Mouse (Mus musculus): ENCODE measurements around the gene Map7d1. TPM values are rescaled to one million over a fixed set of nuclear protein-coding genes. Genes with fewer than 3 reads are reported as not detected.
"Not testable (repeated sequence)": the region's sequence is repeated elsewhere in the genome, so short reads cannot be mapped to it uniquely, and the experiment has no call there.

Gene Map7d1
- polyA plus RNA-seq, 1 experiment, result 45.5 TPM

DNA sequence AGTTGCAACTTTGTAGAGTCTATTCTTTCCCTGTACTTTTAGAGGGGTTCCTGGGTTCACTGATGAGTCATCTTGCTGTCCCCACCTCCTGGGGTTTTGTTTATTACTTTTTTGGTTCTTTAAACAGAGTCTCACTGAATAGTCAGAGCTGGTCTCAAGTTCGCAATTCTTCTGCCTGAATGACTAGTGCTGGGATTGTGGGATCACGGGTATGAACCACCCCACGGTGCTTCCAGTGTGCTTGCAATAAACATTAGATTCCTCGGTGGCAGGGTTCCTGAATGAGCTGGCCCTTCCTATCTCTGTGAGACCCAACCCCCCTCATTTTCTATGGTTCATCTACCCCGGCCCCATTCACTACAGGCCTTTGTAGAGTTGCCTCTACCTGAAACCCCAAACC lies 28.0 kb downstream of the Map7d1 start:
- TF ChIP-seq CTCF (IDR thresholded peaks at IDR 0.05; ENCODE audit: control insufficient read depth, insufficient read depth, low read length), result no peak
- TF ChIP-seq POLR2A (IDR thresholded peaks at IDR 0.05; ENCODE audit: borderline replicate concordance, control insufficient read depth, low read depth, low read length), result no peak
- H3K4me1 ChIP-seq (ENCODE audit: control insufficient read depth, insufficient read depth, low read length), result no peaks in the 10 kb centered on the region
- H3K4me3 ChIP-seq (replicated peaks; ENCODE audit: control insufficient read depth, low read depth, low read length), result no peak overlapping the region
- H3K27ac ChIP-seq (ENCODE audit: control insufficient read depth, insufficient read depth, low read depth, low read length, poor library complexity), result no peak overlapping the region
- 58% methylated on average over 5 of the region's 5 CpGs for WGBS

DNA sequence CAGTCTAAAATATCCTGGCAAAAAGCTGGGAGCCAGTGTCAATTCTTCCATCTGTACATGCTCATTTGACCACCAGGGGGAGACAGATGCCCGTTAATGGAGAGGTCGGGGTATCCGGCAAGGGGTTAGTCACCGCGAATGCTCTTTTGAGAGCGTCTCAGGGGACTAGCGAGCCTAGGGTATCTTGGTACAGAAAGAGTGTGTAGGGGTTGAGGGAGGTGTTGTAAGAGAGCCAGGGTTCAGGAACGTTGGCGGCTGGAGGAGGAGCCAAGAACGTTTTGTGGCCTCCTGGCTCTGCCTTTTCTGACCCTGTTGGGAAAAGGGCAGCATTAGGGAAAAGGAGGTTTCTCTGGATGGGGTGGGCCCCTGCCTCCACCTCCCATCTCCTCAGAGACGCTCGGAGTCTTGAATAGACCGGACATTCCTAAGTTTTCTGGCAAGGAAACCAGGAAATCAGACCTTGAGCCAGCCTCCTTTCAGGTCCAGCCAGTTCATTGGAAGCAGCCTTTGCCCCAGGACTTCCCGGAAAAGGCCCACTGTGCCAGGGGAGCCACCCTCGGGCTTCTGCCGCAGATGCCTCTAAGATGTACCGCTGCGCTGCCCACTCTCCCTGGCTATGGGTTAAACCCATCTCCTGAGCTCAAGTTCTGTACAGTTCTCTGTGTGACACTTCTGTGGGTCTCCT lies 28.9 kb downstream of the Map7d1 start:
- 9% methylated on average over 18 of the region's 18 CpGs for WGBS
- H3K4me3 ChIP-seq (replicated peaks; ENCODE audit: control insufficient read depth, low read depth, low read length), result no peak overlapping the region
- no peak overlapping the region for H3K27ac ChIP-seq (ENCODE audit: control insufficient read depth, insufficient read depth, low read depth, low read length, poor library complexity)
- no peaks in the 10 kb centered on the region for H3K4me1 ChIP-seq (ENCODE audit: control insufficient read depth, insufficient read depth, low read length)
- TF ChIP-seq POLR2A (IDR thresholded peaks at IDR 0.05; ENCODE audit: borderline replicate concordance, control insufficient read depth, low read depth, low read length) (no peak), CTCF (IDR thresholded peaks at IDR 0.05; ENCODE audit: control insufficient read depth, insufficient read depth, low read length) (peak; percentile 83)

DNA sequence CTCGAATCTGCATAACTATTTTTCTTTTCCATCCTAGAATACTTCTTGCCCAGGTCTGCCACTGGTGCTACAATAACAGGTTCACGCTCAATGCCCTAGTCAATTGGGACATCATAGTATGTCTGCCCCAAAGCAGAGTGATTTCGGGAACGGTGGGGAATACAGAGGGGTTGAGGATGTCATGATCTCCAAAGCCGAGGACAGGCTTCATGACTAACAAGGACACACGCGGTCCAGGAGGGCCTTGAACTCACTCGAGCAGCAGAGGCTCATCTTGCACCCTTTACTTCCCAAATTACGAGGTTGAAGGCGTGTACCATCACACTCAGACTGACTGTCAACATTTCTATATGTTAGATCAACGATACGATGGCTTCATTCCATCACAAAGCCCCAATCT lies 29.5 kb downstream of the Map7d1 start:
- 48% methylated on average over 12 of the region's 12 CpGs for WGBS
- Histone ChIP-seq H3K27ac (ENCODE audit: control insufficient read depth, insufficient read depth, low read depth, low read length, poor library complexity) (no peak overlapping the region), H3K4me3 (replicated peaks; ENCODE audit: control insufficient read depth, low read depth, low read length) (no peak overlapping the region), H3K4me1 (ENCODE audit: control insufficient read depth, insufficient read depth, low read length) (no peaks in the 10 kb centered on the region)
- no peak for TF ChIP-seq POLR2A (IDR thresholded peaks at IDR 0.05; ENCODE audit: borderline replicate concordance, control insufficient read depth, low read depth, low read length)
- no peak for TF ChIP-seq CTCF (IDR thresholded peaks at IDR 0.05; ENCODE audit: control insufficient read depth, insufficient read depth, low read length)

DNA sequence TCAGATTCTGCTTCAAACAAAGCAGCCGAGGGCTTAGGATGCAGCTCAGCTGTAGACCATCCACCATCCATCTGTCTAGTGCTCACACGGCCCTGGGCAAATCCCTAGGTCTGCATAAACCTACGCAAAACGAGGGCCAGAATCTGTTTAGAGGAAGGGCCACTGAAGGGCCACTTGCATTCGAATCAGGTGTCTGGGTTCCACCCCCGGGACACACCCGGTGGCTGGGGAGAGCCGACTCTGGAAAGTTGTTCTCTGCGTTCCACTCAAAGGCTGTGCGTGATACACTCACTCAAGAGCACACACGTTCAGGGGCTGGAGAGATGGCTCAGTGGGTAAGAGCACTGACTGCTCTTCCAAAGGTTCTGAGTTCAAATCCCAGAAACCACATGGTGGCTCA lies 33.5 kb downstream of the Map7d1 start:
- 80% methylated on average over 11 of the region's 11 CpGs for WGBS

DNA sequence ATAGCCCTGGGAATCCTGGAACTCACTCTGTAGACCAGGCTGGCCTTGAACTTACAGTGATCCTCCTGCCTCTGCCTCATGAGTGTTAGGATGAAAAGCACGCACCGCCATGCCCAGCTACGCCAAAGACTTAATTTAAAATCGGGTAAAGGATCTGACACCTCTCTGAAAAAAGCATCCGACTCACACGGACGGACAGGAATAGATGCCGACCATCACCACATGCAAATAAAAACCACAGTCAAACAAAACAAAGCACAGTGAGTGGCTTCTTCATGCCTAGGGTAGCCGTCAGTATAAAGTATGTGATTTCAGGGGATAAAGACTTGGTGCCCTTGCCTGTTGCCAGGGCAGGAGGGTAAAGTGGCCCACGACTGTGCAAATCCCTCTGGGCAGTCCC lies 36.1 kb downstream of the Map7d1 start:
- Histone ChIP-seq H3K4me1 (ENCODE audit: control insufficient read depth, insufficient read depth, low read length) (no peaks in the 10 kb centered on the region), H3K4me3 (replicated peaks; ENCODE audit: control insufficient read depth, low read depth, low read length) (no peak overlapping the region), H3K27ac (ENCODE audit: control insufficient read depth, insufficient read depth, low read depth, low read length, poor library complexity) (no peak overlapping the region)
- WGBS, result 84% methylated on average over 10 of the region's 10 CpGs
- no peak for TF ChIP-seq CTCF (IDR thresholded peaks at IDR 0.05; ENCODE audit: control insufficient read depth, insufficient read depth, low read length)
- no peak for TF ChIP-seq POLR2A (IDR thresholded peaks at IDR 0.05; ENCODE audit: borderline replicate concordance, control insufficient read depth, low read depth, low read length)

More for the DNA sequence above, 33.5 kb downstream of the Map7d1 start:
- Histone ChIP-seq H3K4me3 (replicated peaks; ENCODE audit: control insufficient read depth, low read depth, low read length) (no peak overlapping the region), H3K4me1 (ENCODE audit: control insufficient read depth, insufficient read depth, low read length) (no peaks in the 10 kb centered on the region), H3K27ac (ENCODE audit: control insufficient read depth, insufficient read depth, low read depth, low read length, poor library complexity) (no peak overlapping the region)
- TF ChIP-seq CTCF (IDR thresholded peaks at IDR 0.05; ENCODE audit: control insufficient read depth, insufficient read depth, low read length) (no peak), POLR2A (IDR thresholded peaks at IDR 0.05; ENCODE audit: borderline replicate concordance, control insufficient read depth, low read depth, low read length) (no peak)

DNA sequence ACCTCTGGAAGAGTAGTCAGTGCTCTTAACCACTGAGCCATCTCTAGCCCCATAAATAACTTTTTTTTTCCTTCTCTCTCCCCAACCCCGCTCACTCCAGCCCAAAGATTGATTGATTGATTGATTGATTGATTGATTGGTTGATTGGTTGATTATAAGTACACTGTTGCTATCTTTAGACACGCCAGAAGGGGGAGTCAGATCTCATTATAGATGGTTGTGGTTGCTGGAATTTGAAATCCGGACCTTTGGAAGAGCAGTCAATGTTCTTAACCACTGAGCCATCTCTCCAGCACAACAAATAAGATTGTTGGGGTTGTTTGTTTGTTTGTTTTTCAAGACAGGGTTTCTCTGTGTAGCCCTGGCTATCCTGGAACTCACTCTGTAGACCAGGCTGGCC lies 36.6 kb downstream of the Map7d1 start:
- not testable (repeated sequence) for H3K27ac ChIP-seq (ENCODE audit: control insufficient read depth, insufficient read depth, low read depth, low read length, poor library complexity); H3K4me3 ChIP-seq (replicated peaks; ENCODE audit: control insufficient read depth, low read depth, low read length); H3K4me1 ChIP-seq (ENCODE audit: control insufficient read depth, insufficient read depth, low read length)
- 66% methylated on average over 3 of the region's 3 CpGs for WGBS

DNA sequence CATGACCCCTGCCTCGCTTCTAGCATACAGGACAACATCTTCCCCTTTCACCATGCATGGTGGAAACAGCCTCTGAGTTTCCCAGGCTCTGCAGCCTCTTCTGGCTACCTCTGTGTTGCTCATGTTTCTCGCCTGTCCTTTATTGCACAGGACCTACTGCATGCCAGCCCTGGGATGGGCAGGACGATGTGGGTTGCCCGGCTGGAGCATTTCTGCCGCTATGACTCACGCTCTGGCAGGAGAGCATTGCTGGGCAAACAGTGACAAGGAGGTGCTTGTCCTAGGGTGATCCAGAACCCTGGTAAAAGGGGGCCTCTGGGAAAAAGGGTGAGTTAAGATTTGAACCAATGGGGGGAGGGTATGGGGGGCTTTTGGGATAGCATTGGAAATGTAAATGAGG lies 38.4 kb downstream of the Map7d1 start:
- no peak for TF ChIP-seq CTCF (IDR thresholded peaks at IDR 0.05; ENCODE audit: control insufficient read depth, insufficient read depth, low read length)
- no peak for TF ChIP-seq POLR2A (IDR thresholded peaks at IDR 0.05; ENCODE audit: borderline replicate concordance, control insufficient read depth, low read depth, low read length)
- H3K27ac ChIP-seq (ENCODE audit: control insufficient read depth, insufficient read depth, low read depth, low read length, poor library complexity), result no peak overlapping the region
- H3K4me3 ChIP-seq (replicated peaks; ENCODE audit: control insufficient read depth, low read depth, low read length), result no peak overlapping the region
- 79% methylated on average over 6 of the region's 6 CpGs for WGBS
- H3K4me1 ChIP-seq (ENCODE audit: control insufficient read depth, insufficient read depth, low read length), result no peaks in the 10 kb centered on the region

DNA sequence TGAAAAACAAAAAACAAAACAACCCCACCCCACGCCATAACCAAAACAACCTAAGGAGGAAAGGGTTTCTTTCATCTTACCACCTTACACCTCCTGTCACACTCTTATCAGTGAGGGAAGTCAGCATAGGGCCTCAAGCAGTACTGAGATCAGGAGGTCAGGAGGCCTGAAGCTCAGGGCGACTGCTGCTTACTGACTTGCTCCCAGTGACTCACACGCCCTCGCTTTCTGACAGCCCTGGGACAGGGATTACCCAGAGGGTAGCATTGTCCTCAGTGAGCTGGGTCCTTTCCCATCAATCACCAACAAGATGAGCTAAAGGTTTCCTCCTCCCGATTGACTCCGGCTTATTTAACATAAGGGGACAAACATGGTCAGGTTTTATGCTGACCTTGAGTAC lies 49.1 kb downstream of the Map7d1 start:
- H3K27ac ChIP-seq (ENCODE audit: control insufficient read depth, insufficient read depth, low read depth, low read length, poor library complexity), result no peak overlapping the region
- TF ChIP-seq CTCF (IDR thresholded peaks at IDR 0.05; ENCODE audit: control insufficient read depth, insufficient read depth, low read length), result no peak
- no peak for TF ChIP-seq POLR2A (IDR thresholded peaks at IDR 0.05; ENCODE audit: borderline replicate concordance, control insufficient read depth, low read depth, low read length)
- H3K4me3 ChIP-seq (replicated peaks; ENCODE audit: control insufficient read depth, low read depth, low read length), result no peak overlapping the region
- WGBS, result 73% methylated on average over 6 of the region's 6 CpGs
- peaks cover 5% of the 10 kb centered on the region for H3K4me1 ChIP-seq (ENCODE audit: control insufficient read depth, insufficient read depth, low read length)

DNA sequence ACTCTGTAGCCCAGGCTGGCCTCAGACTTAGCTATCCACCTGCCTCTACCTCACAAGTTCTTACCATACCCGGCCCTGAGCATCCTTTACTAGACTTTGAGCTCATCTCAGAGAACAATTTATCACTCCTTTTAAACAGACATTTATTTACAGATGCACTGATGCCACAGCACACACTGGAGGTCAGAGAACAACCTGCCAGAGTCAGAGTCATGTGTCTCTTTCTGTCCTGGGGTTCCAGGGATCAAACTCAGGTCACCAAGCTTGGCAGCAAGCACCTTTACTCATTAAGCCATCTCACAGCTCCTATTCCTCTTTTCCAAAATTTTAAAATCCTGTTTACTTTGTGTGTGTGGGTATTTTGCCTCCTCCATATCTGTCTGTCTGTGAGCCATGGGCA lies 50.8 kb downstream of the Map7d1 start:
- TF ChIP-seq POLR2A (IDR thresholded peaks at IDR 0.05; ENCODE audit: borderline replicate concordance, control insufficient read depth, low read depth, low read length) (no peak), CTCF (IDR thresholded peaks at IDR 0.05; ENCODE audit: control insufficient read depth, insufficient read depth, low read length) (no peak)
- Histone ChIP-seq H3K4me1 (ENCODE audit: control insufficient read depth, insufficient read depth, low read length) (peaks cover 8% of the 10 kb centered on the region), H3K4me3 (replicated peaks; ENCODE audit: control insufficient read depth, low read depth, low read length) (no peak overlapping the region), H3K27ac (ENCODE audit: control insufficient read depth, insufficient read depth, low read depth, low read length, poor library complexity) (no peak overlapping the region)
- 73% methylated on average over 1 of the region's 1 CpGs for WGBS
